Mouse (Mus musculus): ENCODE results near the gene Mettl6. TPM values are rescaled to one million over a fixed set of nuclear protein-coding genes. Genes with fewer than 3 reads are reported as not detected.
"Not testable (repeated sequence)": the region's sequence is repeated elsewhere in the genome, so short reads cannot be mapped to it uniquely, and the experiment has no call there.

Gene Mettl6
- polyA plus RNA-seq, 1 experiment from 2014 or later: 55.2 TPM

GRCm38 (mm10) chr14:31462886-31463285 lies 32.0 kb downstream of the Mettl6 start:
- Histone ChIP-seq H3K4me2 (ENCODE audit: low read length) (no peak overlapping the region), H3K9ac (replicated peaks; ENCODE audit: low read length) (no peak overlapping the region), H3K4me3 (replicated peaks; ENCODE audit: low read depth, low read length) (no peak overlapping the region), H3K9me3 (ENCODE audit: control insufficient read depth, low read length) (no peaks in the 10 kb centered on the region), H3K27me3 (ENCODE audit: control insufficient read depth, insufficient read depth, low read length) (no peaks in the 10 kb centered on the region), H3K36me3 (ENCODE audit: control insufficient read depth, insufficient read depth, low read length) (no peaks in the 10 kb centered on the region), H3K4me1 (ENCODE audit: control insufficient read depth, insufficient read depth, low read length) (no peaks in the 10 kb centered on the region), H3K27ac (replicated peaks; ENCODE audit: low read depth, low read length) (no peak overlapping the region)
- DNase-seq: no peak
- ATAC-seq (ENCODE audit: low FRiP score, low TSS enrichment): no peak
- WGBS: 56% methylated on average over 6 of the region's 6 CpGs

- not testable (repeated sequence) for H3K4me1 ChIP-seq (ENCODE audit: control insufficient read depth, insufficient read depth, low read length); H3K9me3 ChIP-seq (ENCODE audit: control insufficient read depth, low read length); H3K4me3 ChIP-seq (replicated peaks; ENCODE audit: low read depth, low read length); H3K9ac ChIP-seq (replicated peaks; ENCODE audit: low read length); H3K27me3 ChIP-seq (ENCODE audit: control insufficient read depth, insufficient read depth, low read length); ATAC-seq (ENCODE audit: low FRiP score, low TSS enrichment); H3K4me2 ChIP-seq (ENCODE audit: low read length); H3K36me3 ChIP-seq (ENCODE audit: control insufficient read depth, insufficient read depth, low read length); DNase-seq; H3K27ac ChIP-seq (replicated peaks; ENCODE audit: low read depth, low read length)
- 72% methylated on average over 5 of the region's 5 CpGs for WGBS
Measured at GRCm38 (mm10) chr14:31462226-31462625, 32.6 kb downstream of the Mettl6 start.

- Histone ChIP-seq H3K27ac (replicated peaks; ENCODE audit: low read depth, low read length) (no peak overlapping the region), H3K9me3 (ENCODE audit: control insufficient read depth, low read length) (no peaks in the 10 kb centered on the region), H3K36me3 (ENCODE audit: control insufficient read depth, insufficient read depth, low read length) (no peaks in the 10 kb centered on the region), H3K27me3 (ENCODE audit: control insufficient read depth, insufficient read depth, low read length) (no peaks in the 10 kb centered on the region), H3K9ac (replicated peaks; ENCODE audit: low read length) (no peak overlapping the region), H3K4me1 (ENCODE audit: control insufficient read depth, insufficient read depth, low read length) (no peaks in the 10 kb centered on the region), H3K4me3 (replicated peaks; ENCODE audit: low read depth, low read length) (no peak overlapping the region), H3K4me2 (ENCODE audit: low read length) (no peak overlapping the region)
- 92% methylated on average over 12 of the region's 12 CpGs for WGBS
- ATAC-seq (ENCODE audit: low FRiP score, low TSS enrichment) (no peak), DNase-seq (no peak)
Measured at GRCm38 (mm10) chr14:31458006-31458405, 36.8 kb downstream of the Mettl6 start.

- no peak overlapping the region for H3K4me3 ChIP-seq (replicated peaks; ENCODE audit: low read depth, low read length)
- no peak overlapping the region for H3K9ac ChIP-seq (replicated peaks; ENCODE audit: low read length)
- DNase-seq (no peak), ATAC-seq (ENCODE audit: low FRiP score, low TSS enrichment) (no peak)
- no peaks in the 10 kb centered on the region for H3K4me1 ChIP-seq (ENCODE audit: control insufficient read depth, insufficient read depth, low read length)
- H3K27me3 ChIP-seq (ENCODE audit: control insufficient read depth, insufficient read depth, low read length): no peaks in the 10 kb centered on the region
- no peaks in the 10 kb centered on the region for H3K9me3 ChIP-seq (ENCODE audit: control insufficient read depth, low read length)
- no peaks in the 10 kb centered on the region for H3K36me3 ChIP-seq (ENCODE audit: control insufficient read depth, insufficient read depth, low read length)
- 90% methylated on average over 6 of the region's 6 CpGs for WGBS
- H3K4me2 ChIP-seq (ENCODE audit: low read length): no peak overlapping the region
- H3K27ac ChIP-seq (replicated peaks; ENCODE audit: low read depth, low read length): no peak overlapping the region
Measured at GRCm38 (mm10) chr14:31456064-31456721, 38.6 kb downstream of the Mettl6 start.

- 90% methylated on average over 8 of the region's 8 CpGs for WGBS
- Histone ChIP-seq H3K27ac (replicated peaks; ENCODE audit: low read depth, low read length) (no peak overlapping the region), H3K9ac (replicated peaks; ENCODE audit: low read length) (no peak overlapping the region), H3K4me1 (ENCODE audit: control insufficient read depth, insufficient read depth, low read length) (no peaks in the 10 kb centered on the region), H3K27me3 (ENCODE audit: control insufficient read depth, insufficient read depth, low read length) (no peaks in the 10 kb centered on the region), H3K36me3 (ENCODE audit: control insufficient read depth, insufficient read depth, low read length) (no peaks in the 10 kb centered on the region), H3K4me2 (ENCODE audit: low read length) (no peak overlapping the region), H3K4me3 (replicated peaks; ENCODE audit: low read depth, low read length) (no peak overlapping the region), H3K9me3 (ENCODE audit: control insufficient read depth, low read length) (no peaks in the 10 kb centered on the region)
- DNase-seq: no peak
- ATAC-seq (ENCODE audit: low FRiP score, low TSS enrichment): no peak
Measured at GRCm38 (mm10) chr14:31454849-31455566, 39.8 kb downstream of the Mettl6 start.

- H3K4me1 ChIP-seq (ENCODE audit: control insufficient read depth, insufficient read depth, low read length); DNase-seq; ATAC-seq (ENCODE audit: low FRiP score, low TSS enrichment); H3K4me2 ChIP-seq (ENCODE audit: low read length); H3K36me3 ChIP-seq (ENCODE audit: control insufficient read depth, insufficient read depth, low read length); H3K27me3 ChIP-seq (ENCODE audit: control insufficient read depth, insufficient read depth, low read length); H3K9me3 ChIP-seq (ENCODE audit: control insufficient read depth, low read length); H3K9ac ChIP-seq (replicated peaks; ENCODE audit: low read length); H3K27ac ChIP-seq (replicated peaks; ENCODE audit: low read depth, low read length); H3K4me3 ChIP-seq (replicated peaks; ENCODE audit: low read depth, low read length): not testable (repeated sequence)
- 37% methylated on average over 12 of the region's 12 CpGs for WGBS
Measured at GRCm38 (mm10) chr14:31453946-31454345, 40.9 kb downstream of the Mettl6 start.

GRCm38 (mm10) chr14:31448994-31449393 lies 45.8 kb downstream of the Mettl6 start:
- no peak for DNase-seq
- Histone ChIP-seq H3K36me3 (ENCODE audit: control insufficient read depth, insufficient read depth, low read length) (no peaks in the 10 kb centered on the region), H3K4me3 (replicated peaks; ENCODE audit: low read depth, low read length) (no peak overlapping the region), H3K27me3 (ENCODE audit: control insufficient read depth, insufficient read depth, low read length) (no peaks in the 10 kb centered on the region), H3K27ac (replicated peaks; ENCODE audit: low read depth, low read length) (no peak overlapping the region), H3K9ac (replicated peaks; ENCODE audit: low read length) (no peak overlapping the region), H3K4me1 (ENCODE audit: control insufficient read depth, insufficient read depth, low read length) (no peaks in the 10 kb centered on the region), H3K4me2 (ENCODE audit: low read length) (no peak overlapping the region), H3K9me3 (ENCODE audit: control insufficient read depth, low read length) (no peaks in the 10 kb centered on the region)
- no peak for ATAC-seq (ENCODE audit: low FRiP score, low TSS enrichment)
- WGBS: 82% methylated on average over 5 of the region's 5 CpGs

GRCm38 (mm10) chr14:31443616-31444015 lies 51.2 kb downstream of the Mettl6 start:
- 80% methylated on average over 6 of the region's 6 CpGs for WGBS
- no peaks in the 10 kb centered on the region for H3K4me1 ChIP-seq (ENCODE audit: control insufficient read depth, insufficient read depth, low read length)
- H3K9ac ChIP-seq (replicated peaks; ENCODE audit: low read length): no peak overlapping the region
- H3K36me3 ChIP-seq (ENCODE audit: control insufficient read depth, insufficient read depth, low read length): no peaks in the 10 kb centered on the region
- H3K9me3 ChIP-seq (ENCODE audit: control insufficient read depth, low read length): no peaks in the 10 kb centered on the region
- no peak overlapping the region for H3K27ac ChIP-seq (replicated peaks; ENCODE audit: low read depth, low read length)
- DNase-seq (no peak), ATAC-seq (ENCODE audit: low FRiP score, low TSS enrichment) (no peak)
- H3K4me3 ChIP-seq (replicated peaks; ENCODE audit: low read depth, low read length): no peak overlapping the region
- H3K27me3 ChIP-seq (ENCODE audit: control insufficient read depth, insufficient read depth, low read length): no peaks in the 10 kb centered on the region
- H3K4me2 ChIP-seq (ENCODE audit: low read length): no peak overlapping the region

- no peaks in the 10 kb centered on the region for H3K36me3 ChIP-seq (ENCODE audit: control insufficient read depth, insufficient read depth, low read length)
- no peak overlapping the region for H3K27ac ChIP-seq (replicated peaks; ENCODE audit: low read depth, low read length)
- WGBS: 87% methylated on average over 6 of the region's 6 CpGs
- no peaks in the 10 kb centered on the region for H3K9me3 ChIP-seq (ENCODE audit: control insufficient read depth, low read length)
- H3K4me1 ChIP-seq (ENCODE audit: control insufficient read depth, insufficient read depth, low read length): peaks cover 6% of the 10 kb centered on the region
- no peaks in the 10 kb centered on the region for H3K27me3 ChIP-seq (ENCODE audit: control insufficient read depth, insufficient read depth, low read length)
- ATAC-seq (ENCODE audit: low FRiP score, low TSS enrichment) (no peak), DNase-seq (no peak)
- no peak overlapping the region for H3K4me3 ChIP-seq (replicated peaks; ENCODE audit: low read depth, low read length)
- no peak overlapping the region for H3K9ac ChIP-seq (replicated peaks; ENCODE audit: low read length)
- H3K4me2 ChIP-seq (ENCODE audit: low read length): no peak overlapping the region
Measured at GRCm38 (mm10) chr14:31440725-31441124, 54.1 kb downstream of the Mettl6 start.
